Mouse (Mus musculus): Measurements from ENCODE around the gene Nt5dc2.

- TF ChIP-seq CEBPB (IDR thresholded peaks at IDR 0.05; ENCODE audit: low read depth) (no peak), CTCF (IDR thresholded peaks at IDR 0.05; ENCODE audit: control insufficient read depth, insufficient read depth, insufficient read length) (no peak), FOSL1 (IDR thresholded peaks at IDR 0.05; ENCODE audit: insufficient read depth, low read length, poor library complexity, severe bottlenecking) (no peak), USF1 (IDR thresholded peaks at IDR 0.05; ENCODE audit: low read depth) (no peak), MAX (IDR thresholded peaks at IDR 0.05) (no peak), MYOD1 (IDR thresholded peaks at IDR 0.05; ENCODE audit: control insufficient read depth, insufficient read length, low read depth) (no peak), MYOG (IDR thresholded peaks at IDR 0.05; ENCODE audit: control insufficient read depth, extremely low read depth, insufficient read length) (no peak)
Measured at GRCm38 (mm10) chr14:31135495-31136410, 4.9 kb downstream of the Nt5dc2 start.

Data from C2C12 (cell line).